Mouse (Mus musculus) retina, postnatal 7 days (tissue): Measurements from ENCODE around the gene Ptpn1.

Experiments
- DNase-seq: peaks from one replicate; pipeline ENCODE4 v3.0.0-alpha.2; 2012; ENCODE audit warnings: low read depth, low spot score

Gene Ptpn1

GRCm38 (mm10) chr2:167972146-167972545 lies 40.3 kb downstream of the Ptpn1 start:
- DNase-seq: no peak

GRCm38 (mm10) chr2:167972809-167973208 lies 41.0 kb downstream of the Ptpn1 start:
- DNase-seq: no peak

GRCm38 (mm10) chr2:167975746-167976145 lies 43.9 kb downstream of the Ptpn1 start:
- DNase-seq: no peak

DNA sequence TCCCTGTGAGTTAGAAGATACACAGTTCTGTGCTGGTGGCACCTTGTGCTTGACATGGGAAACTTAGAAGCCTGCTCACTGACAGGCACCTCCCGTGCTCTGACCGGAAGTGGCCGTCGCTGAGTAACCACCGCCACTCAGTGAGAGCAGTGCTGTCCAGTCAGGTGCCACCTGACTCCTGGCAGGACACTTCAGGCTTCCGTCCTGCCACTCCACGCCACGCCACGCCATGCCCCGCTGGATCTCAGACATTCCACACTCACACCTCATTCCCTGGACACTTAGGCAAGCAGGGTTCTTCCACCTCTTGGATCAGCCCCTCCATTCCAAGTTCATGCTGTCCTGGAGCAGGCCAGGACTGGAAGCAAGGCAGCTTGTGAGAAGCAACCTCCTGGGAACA lies 46.4 kb downstream of the Ptpn1 start:
- no peak for DNase-seq

GRCm38 (mm10) chr2:167980391-167980790 lies 48.5 kb downstream of the Ptpn1 start:
- DNase-seq: no peak

DNA sequence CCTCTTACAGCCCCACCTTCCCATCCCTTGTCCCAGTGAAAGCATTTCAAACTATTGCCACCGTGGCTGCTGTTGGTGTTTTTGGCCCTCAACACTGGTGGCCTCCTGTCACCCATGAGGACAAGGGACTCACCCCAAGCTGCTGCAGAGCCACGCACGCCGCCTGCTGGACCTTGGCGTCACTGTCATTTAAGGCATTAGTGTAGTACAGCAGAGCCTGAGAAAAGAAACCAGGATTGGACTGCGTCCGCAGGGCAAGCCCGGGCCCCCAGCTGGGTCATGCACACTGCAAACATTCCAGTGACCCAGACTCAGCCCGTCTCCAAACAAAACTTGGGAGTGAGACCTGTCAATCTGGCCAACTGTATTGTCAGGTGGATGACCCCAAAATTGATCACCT lies 50.8 kb downstream of the Ptpn1 start:
- no peak for DNase-seq

DNA sequence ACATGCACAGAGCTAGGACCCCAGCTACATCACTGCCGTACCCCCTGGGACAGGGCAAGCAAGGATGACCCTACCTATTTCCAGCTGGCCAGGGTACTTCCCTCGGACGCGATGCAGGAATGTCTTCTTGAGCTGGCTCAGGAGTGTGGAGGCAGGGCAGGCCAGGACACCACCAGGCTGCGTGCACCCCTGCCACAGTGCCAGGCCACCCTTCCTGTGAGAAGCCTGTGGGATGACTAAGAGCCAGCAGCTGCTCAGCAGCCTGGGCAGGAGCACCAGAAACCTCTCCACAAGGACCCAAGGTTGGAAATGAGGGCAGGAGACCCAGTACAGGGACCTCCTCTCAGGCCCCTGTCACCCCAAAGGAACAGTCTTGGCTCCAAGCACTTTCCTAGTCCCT lies 52.5 kb downstream of the Ptpn1 start:
- no peak for DNase-seq

DNA sequence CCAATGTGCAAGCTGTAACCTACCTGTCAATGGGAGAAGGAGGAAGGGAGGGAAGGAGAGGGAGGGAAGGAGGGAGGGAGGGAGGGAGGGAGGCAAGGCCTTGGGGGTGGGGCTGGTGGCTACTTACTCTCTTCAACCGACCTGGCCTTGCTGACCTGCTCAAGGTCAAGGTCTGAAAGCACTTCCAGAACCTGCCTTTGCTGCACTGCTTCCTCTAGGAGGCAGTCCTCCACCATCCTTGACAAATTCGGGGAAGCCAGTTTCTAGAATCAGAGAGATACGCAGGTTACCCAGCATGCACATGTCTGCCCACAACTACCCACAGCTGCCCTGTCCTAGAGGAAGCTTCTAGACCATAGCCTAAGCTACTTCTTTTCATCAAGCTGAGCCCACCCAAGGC lies 53.1 kb downstream of the Ptpn1 start:
- no peak for DNase-seq

DNA sequence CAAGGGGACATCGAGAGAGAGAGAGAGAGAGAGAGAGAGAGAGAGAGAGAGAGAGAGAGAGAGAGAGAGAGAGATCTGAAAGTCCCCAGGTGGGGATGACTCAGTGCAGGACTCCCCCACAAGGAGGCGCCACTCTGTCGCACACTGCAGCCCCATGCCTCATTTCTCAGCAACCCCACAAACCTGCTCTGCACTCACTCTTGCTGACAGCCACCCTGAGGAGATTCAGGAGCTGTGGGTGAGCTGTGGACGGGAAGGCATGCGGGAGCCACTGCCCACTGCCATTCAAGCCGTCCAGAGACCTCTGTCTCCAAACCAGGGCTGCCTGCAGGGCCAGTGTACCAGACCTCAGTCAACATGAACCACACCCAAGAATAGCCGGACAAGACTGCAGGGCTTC lies 54.9 kb downstream of the Ptpn1 start:
- no peak for DNase-seq

- no peak for DNase-seq
Measured at GRCm38 (mm10) chr2:167987640-167988039, 55.8 kb downstream of the Ptpn1 start.

GRCm38 (mm10) chr2:167989310-167989709 lies 57.5 kb downstream of the Ptpn1 start:
- no peak for DNase-seq

DNA sequence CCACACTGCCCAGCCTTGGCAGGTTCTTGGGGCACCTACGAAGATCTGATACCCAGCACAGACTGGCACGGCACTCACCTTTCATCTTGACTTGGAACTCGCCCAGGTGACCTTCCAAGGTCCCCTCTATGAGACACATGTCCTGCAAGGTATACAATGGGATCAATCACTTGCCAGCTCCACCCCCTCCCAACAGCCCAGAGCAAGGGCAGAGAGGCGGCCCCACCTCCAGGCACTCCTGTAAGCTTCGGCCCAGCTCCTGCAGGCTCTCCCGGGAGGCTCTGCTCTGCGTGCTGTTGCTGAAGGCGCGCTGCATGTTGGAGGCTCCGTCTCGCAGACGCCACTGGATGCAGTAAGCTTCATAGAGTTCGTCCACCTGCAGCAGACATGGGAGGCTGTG lies 61.4 kb downstream of the Ptpn1 start:
- DNase-seq: no peak

- DNase-seq: no peak
Measured at GRCm38 (mm10) chr2:167995870-167996635, 64.2 kb downstream of the Ptpn1 start.

- no peak for DNase-seq
Measured at GRCm38 (mm10) chr2:167996672-167997215, 64.9 kb downstream of the Ptpn1 start.

DNA sequence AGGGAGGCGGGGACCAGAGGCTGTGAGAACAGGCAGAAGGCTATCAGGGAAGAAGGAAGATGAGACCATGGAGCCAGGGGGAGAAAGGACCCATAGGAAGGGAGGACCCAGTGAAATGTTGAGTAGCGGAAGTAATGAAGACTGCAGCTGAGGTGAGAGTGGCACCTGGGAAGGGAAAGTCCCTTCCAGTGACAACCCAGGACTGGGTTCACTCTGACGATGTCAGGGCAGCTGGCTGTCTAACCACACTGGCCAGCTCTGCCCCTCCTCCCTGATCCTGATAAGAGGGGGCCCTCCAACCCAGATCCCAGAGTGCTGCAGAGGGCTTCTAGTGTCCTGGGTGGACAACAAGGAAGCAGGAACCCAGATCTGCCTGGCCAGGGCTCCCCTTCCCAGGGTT lies 65.7 kb downstream of the Ptpn1 start:
- DNase-seq: no peak

GRCm38 (mm10) chr2:167999145-167999743 lies 67.4 kb downstream of the Ptpn1 start:
- DNase-seq: no peak

DNA sequence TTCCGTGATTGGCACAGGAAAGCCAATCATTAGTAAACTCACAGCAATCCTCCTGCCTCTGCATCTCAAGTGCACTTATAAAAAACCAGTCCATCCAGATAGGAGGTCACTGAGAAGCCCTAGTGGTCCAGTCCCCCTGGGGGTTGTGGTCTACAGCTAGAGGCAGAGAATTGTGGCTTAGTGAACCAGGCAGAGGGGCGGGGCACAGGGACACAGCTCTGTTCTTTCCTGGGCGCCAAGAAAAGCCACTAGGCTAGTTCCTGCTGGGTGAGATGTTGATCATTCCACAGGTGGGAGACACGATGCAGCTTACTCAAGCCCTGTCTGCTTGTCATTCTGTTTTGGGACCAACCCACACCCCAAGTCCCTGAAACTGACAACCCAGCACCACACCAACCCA lies 70.3 kb downstream of the Ptpn1 start:
- no peak for DNase-seq

GRCm38 (mm10) chr2:168002884-168003283 lies 71.0 kb downstream of the Ptpn1 start:
- DNase-seq: no peak

DNA sequence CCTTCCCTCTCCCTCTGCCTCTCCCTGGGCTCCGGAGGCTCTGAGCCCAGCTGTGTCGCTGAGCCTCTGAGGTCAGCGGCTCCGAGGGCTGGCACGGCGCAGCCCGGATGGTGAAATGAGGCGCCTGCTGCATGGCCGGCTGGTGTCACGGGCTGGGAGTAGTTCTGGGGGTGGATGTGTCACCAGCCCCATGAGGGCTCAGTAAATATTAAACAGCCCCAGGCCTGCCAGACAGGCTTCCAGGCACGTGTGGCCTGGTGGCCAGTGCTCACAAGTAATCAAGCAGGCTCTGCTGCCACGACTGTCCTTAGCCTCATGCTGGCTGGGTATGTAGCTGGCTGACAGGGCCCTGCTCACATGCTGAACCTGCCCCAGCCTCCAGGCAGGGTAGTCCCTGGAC lies 71.6 kb downstream of the Ptpn1 start:
- DNase-seq: no peak

GRCm38 (mm10) chr2:168004369-168004768 lies 72.5 kb downstream of the Ptpn1 start:
- no peak for DNase-seq

DNA sequence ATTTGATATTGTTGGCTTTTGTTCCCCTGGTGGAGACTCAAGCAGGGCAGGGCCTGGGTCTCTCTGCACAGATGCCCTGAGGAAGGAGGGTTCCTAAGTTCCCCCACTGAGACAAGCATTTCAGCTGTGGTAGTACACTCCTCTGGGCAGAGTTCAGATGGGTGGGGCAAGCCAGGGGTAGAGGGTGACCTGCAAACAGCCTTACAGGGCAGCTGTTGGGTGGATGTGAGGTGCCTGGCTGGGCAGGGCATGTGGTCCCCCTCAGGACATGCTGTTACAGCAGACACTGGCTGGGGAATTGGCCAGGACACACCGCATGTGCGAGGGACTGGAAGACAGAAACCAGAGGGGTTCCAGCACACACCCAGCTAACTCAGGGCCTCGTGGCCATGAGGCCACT lies 73.1 kb downstream of the Ptpn1 start:
- DNase-seq: no peak

DNA sequence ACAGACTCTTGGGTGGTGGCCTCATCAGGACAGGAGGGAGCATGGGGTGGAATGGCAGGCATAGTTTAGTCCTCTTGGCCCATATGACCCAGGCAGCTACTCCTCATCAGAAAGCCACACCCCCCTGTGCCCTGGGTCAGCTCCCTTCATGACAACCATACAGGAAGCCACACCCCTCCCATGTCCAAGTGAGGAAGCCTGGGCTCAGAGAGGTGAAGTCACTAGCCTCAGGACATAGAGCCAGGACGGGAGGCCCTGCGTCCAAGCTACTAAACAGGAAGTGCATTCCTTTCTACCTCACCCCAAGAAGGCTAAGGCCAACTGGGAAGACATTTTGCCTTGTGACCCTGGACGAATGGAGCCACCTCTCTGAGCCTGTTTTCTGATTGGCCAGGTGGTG lies 73.8 kb downstream of the Ptpn1 start:
- no peak for DNase-seq

DNA sequence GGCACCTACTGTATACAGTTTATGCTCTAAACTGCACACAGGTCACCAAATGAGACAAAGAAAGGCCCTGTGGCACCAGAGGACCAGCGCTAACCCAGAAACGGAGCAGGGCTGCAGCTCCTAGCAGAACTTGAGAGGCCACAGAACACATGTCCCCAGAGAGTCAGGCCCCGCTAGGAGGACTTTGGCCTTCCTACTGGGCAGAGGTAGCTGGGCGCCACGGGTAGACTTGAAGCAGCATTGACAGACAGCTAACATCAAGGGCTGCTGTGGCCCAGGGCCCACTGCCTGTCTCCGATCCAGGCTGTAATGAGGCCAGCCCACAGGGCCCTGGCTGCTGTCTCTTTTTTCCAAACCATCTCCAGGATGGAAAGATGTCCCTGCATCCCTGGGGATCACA lies 74.6 kb downstream of the Ptpn1 start:
- DNase-seq: no peak
